Mouse (Mus musculus) yolk sac, embryonic 10.5 days (tissue): ENCODE data around the gene Actr3b.

Experiments used
- DNase-seq: peaks from one replicate; pipeline ENCODE4 v3.0.0-alpha.2; 2017; ENCODE audit warnings: low spot score

The Actr3b gene

DNA sequence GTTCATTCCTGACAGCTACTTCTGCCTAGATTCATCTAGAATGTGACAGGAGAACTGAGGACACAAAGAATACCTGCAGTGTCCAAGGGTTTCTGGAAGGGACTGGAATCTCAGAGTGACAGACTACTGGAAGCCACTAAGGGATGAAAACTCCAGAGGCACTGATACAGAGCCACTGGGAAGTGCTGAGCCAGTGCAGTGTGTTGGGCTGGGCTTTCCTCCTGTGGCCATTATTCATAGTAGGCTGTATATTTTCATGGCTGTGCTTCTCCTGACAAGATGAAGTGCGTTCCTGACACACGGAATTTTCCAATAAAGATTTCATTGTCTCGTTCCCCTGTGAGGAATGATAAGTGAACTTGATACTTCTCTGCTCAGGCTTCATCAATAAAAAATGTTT lies 126.9 kb downstream of the Actr3b start:
- DNase-seq = no peak

DNA sequence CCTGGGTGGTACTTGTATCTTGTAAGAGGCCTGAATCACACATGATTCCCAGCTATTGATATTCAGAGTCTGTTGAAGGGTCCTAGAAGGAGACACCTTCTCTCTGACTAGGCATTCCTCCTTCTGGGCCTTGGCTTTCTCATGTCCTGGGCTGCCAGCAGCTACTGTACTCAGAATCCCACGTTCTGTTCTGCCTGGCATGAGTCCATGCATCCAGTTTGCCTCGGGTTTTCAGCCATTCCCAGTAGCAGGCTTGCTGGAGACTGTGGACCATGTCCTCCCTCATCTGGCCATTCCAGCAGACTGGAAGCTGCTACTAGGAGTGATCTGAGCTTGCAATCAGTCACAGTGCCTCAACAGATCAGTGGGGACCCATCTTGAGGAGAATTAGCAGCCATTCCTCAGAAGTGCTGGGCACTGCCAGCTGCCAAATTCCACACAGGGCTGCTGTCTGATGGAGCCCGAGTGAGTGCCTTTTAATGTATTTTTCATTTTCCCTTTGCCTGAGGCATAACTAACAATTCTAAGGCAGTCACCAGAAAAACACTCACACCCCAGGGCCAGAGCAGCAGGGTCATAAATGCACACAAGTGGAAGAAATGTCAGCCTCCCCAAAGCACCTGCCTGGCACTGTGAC lies 130.1 kb downstream of the Actr3b start:
- no peak for DNase-seq

DNA sequence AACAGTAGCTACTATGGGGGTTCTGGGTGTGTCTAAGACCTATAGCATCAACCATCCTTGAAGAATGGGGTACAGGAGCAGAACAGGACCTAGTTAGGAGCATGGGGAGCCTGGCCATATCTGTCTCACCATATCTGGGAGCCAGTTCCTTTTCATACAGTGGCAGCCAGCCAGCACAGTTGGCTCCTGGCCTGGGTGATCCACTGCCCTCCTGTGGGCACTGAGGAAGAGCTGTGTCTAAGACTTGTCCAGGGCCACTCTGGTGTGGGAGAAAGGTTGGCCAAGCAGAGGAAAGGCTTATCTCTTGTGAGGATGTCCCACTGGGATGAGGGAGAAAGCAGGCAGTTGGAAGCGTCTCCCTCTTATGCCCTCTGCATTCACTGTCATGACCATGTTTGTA lies 131.5 kb downstream of the Actr3b start:
- DNase-seq = no peak
